Mouse (Mus musculus) ES-E14 (cell line): Measurements from ENCODE around the gene Phf6.

Experiments used
- CHD2 ChIP-seq: IDR thresholded peaks from 2 replicates; pipeline ENCODE4 v1.6.1; 2014; ENCODE audit warnings: mild to moderate bottlenecking, low read depth, low read length, inconsistent platforms
- HCFC1 ChIP-seq: IDR thresholded peaks from 2 replicates; pipeline ENCODE4 v1.6.1; 2012; ENCODE audit warnings: low read length, inconsistent platforms, borderline replicate concordance; ENCODE audit not compliant: insufficient read depth
- MAFK ChIP-seq: IDR thresholded peaks from 2 replicates; pipeline ENCODE4 v1.6.1; 2014; ENCODE audit warnings: mild to moderate bottlenecking, low read depth, low read length, inconsistent platforms; ENCODE audit not compliant: insufficient read depth
- ZC3H11A ChIP-seq: IDR thresholded peaks from 2 replicates; pipeline ENCODE4 v1.6.1; 2012; ENCODE audit warnings: low read depth, mild to moderate bottlenecking, inconsistent platforms, low read length, borderline replicate concordance
- ZNF384 ChIP-seq: IDR thresholded peaks from 2 replicates; pipeline ENCODE4 v1.6.1; 2012; ENCODE audit warnings: low read depth, low read length, inconsistent platforms

DNA sequence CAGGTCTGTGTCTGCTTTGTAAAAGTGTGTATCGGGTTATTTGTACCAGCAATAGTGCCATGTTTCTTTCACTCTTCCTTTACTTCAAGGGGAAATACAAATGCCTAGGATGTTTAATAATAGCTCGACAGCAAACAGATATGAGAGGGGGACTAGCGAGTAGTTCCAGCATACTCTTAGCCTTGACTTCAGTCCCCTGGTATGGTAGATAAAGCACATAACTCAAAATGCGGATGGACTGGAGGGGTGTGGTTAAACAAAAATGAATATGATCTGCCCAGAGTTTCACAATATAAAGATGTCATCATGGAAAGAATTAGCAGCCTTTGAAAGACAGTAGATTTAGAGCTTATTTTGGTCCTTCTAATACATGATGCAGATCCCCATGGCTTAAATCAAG lies 44.9 kb downstream of the Phf6 start:
- no peak for TF ChIP-seq ZNF384
- TF ChIP-seq MAFK = no peak
- TF ChIP-seq HCFC1 = no peak
- no peak for TF ChIP-seq ZC3H11A
- no peak for TF ChIP-seq CHD2
